Mouse (Mus musculus) cortical plate, adult 2 months (tissue): ENCODE results near the gene Kif13a.
A peak's percentile ranks its signal among the peaks of the same experiment; 100 is the strongest.

ENCODE experiments used
- CTCF ChIP-seq: fragments of 200-500 bp; IDR thresholded peaks from 2 replicates; pipeline ENCODE4 v1.5.1; 2011; ENCODE audit warnings: mild to moderate bottlenecking, control low read depth, low read length; ENCODE audit not compliant: insufficient read depth; ENCODE audit errors: extremely low read depth
- POLR2A ChIP-seq: fragments of 200-500 bp; IDR thresholded peaks from 2 replicates; pipeline ENCODE4 v1.6.1; 2011; ENCODE audit warnings: mild to moderate bottlenecking, low read length, control low read depth; ENCODE audit not compliant: insufficient read depth; ENCODE audit errors: extremely low read depth

DNA sequence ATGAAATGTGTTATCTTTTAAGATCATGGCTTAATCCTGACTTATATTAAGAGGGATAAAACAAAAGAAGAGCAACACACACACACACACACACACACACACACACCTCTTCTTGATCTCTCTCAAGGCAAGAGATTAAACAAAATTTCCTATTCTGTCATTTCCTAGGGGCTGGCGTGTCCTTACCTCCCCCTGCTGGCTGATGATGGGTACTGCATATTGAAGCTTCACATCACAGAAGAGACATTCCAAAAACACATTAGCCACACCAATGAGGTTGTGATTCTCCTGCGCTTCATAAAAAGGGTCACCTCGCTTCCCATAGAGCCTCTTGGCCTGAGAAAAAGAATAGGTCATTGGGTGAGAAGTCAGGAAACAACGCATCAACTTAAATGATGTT, 131.5 kb downstream of the Kif13a start:
- TF ChIP-seq POLR2A (no peak), CTCF (peak; percentile 92)
